Mouse (Mus musculus) layer of hippocampus, postnatal 10 days (tissue): Measurements from ENCODE around the gene Tk1. TPM values are rescaled to one million over a fixed set of nuclear protein-coding genes. Genes with fewer than 3 reads are reported as not detected.
"Not testable (repeated sequence)": the region's sequence is repeated elsewhere in the genome, so short reads cannot be mapped to it uniquely, and the experiment has no call there.

Experiments
- DNase-seq, 2 experiments: peaks; one replicate each; pipeline ENCODE4 v3.0.0; 2021; ENCODE audit warnings: low spot score in 2 of 2
- total RNA-seq, 2 experiments: library from RNA; stranded (reverse); gene quantifications; 2 replicates each; pipeline ENCODE4 v1.2.3; 2021

Tk1 gene
- total RNA-seq, 2 experiments from 2014 or later: 5.4 TPM

- DNase-seq: no peak
Observed at GRCm38 (mm10) chr11:117847593-117848215, 21.8 kb upstream of the Tk1 start.

- no peak for DNase-seq
Observed at GRCm38 (mm10) chr11:117846640-117847039, 20.7 kb upstream of the Tk1 start.

- no peak for DNase-seq
Observed at GRCm38 (mm10) chr11:117845651-117846050, 19.8 kb upstream of the Tk1 start.

- no peak for DNase-seq
Observed at GRCm38 (mm10) chr11:117844997-117845396, 19.1 kb upstream of the Tk1 start.

- no peak for DNase-seq
Observed at GRCm38 (mm10) chr11:117843434-117843833, 17.5 kb upstream of the Tk1 start.

- DNase-seq: no peak
Observed at GRCm38 (mm10) chr11:117840910-117841309, 15.0 kb upstream of the Tk1 start.

- DNase-seq: no peak
Observed at GRCm38 (mm10) chr11:117839021-117839420, 13.1 kb upstream of the Tk1 start.

- no peak for DNase-seq
Observed at GRCm38 (mm10) chr11:117838572-117838971, 12.7 kb upstream of the Tk1 start.

GRCm38 (mm10) chr11:117836306-117836705 is 10.4 kb upstream of the Tk1 start:
- no peak for DNase-seq

GRCm38 (mm10) chr11:117834086-117834485 is 8.2 kb upstream of the Tk1 start:
- DNase-seq: no peak

GRCm38 (mm10) chr11:117833509-117833908 is 7.6 kb upstream of the Tk1 start:
- DNase-seq: not testable (repeated sequence)

GRCm38 (mm10) chr11:117832086-117832969 is 6.4 kb upstream of the Tk1 start:
- peak; percentile 72 to 77 for DNase-seq

- DNase-seq: no peak
Observed at GRCm38 (mm10) chr11:117830401-117830800, 4.5 kb upstream of the Tk1 start.

- no peak for DNase-seq
Observed at GRCm38 (mm10) chr11:117829671-117830215, 3.9 kb upstream of the Tk1 start.

- DNase-seq: no peak
Observed at GRCm38 (mm10) chr11:117828888-117829604, 3.2 kb upstream of the Tk1 start.

- DNase-seq: no peak
Observed at GRCm38 (mm10) chr11:117828149-117828887, 2.4 kb upstream of the Tk1 start.

GRCm38 (mm10) chr11:117827386-117827785 is 1.5 kb upstream of the Tk1 start:
- no peak for DNase-seq

- no peak for DNase-seq
Observed at GRCm38 (mm10) chr11:117826916-117827315, 1.0 kb upstream of the Tk1 start.

- DNase-seq: no peak
Observed at GRCm38 (mm10) chr11:117826164-117826563, 272 bp upstream of the Tk1 start.

- peak; percentile 86 for DNase-seq
Observed at GRCm38 (mm10) chr11:117824060-117824969, 1.6 kb downstream of the Tk1 start.
